Mouse (Mus musculus): ENCODE results near the gene Nucks1.

GRCm38 (mm10) chr1:131964580-131964979 is 54.2 kb downstream of the Nucks1 start:
- no peak for TF ChIP-seq POLR2A (IDR thresholded peaks at IDR 0.05; ENCODE audit: low read depth, low read length)
- TF ChIP-seq CTCF (conservative IDR thresholded peaks at IDR 0.05; ENCODE audit: insufficient read depth, insufficient read length, low read depth, low read length): no peak

Data from kidney, adult 2 months (tissue).